Mouse (Mus musculus) lung, postnatal 4 days (tissue): ENCODE data around the gene Smyd1.

Experiments used
- DNase-seq, 2 experiments: peaks; one replicate each; pipeline ENCODE4 v3.0.0; 2021

Gene Smyd1

GRCm38 (mm10) chr6:71199612-71200011 is 122.4 kb downstream of the Smyd1 start, which contains the start of gene Fabp1:
Gene Fabp1 (plus strand): TSS chr6:71199827.
- no peak for DNase-seq

DNA sequence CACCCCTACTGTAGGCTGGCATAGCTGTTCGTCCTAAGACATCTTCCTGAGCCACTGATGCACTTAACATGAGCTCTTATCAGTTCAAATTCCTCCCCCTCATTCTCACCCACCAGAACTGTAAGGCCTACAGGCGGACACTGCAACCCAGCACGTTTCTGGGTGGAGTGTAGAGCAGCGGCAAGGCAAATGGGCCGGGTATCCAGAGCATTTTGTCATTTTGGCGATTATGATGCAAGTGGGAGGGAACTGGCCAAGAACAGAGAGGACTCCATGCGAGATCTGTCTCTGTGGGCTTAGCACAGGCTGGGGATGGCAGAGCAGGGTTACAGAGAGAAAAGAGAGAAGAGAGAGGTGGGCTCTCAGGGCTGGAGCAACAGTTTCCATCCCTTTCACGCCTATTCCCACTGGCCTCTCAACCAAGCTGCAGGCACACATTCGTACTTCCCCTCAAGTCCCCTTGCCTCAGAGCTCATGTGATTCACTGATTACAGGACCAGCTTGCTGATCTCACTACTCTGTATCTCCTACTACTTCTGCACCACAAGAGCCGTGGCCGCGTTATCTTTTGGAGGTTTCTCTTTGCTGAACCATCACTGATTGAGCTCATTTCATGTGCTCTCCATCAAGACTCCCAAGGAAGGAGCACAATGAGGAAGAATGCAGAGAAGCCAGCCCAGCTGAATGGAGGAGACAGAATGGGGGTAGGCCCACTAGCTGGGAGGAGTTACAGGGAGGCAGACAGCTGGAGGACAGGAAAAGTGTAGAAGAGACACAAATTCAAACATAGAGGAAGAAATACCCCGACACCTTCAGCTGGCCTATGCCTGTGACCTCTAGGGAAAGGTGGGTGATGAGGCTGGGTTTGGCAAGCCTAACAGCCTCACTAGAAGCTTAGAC is 124.1 kb downstream of the Smyd1 start:
- DNase-seq: peak in 1 of 2 experiments; percentile 17

DNA sequence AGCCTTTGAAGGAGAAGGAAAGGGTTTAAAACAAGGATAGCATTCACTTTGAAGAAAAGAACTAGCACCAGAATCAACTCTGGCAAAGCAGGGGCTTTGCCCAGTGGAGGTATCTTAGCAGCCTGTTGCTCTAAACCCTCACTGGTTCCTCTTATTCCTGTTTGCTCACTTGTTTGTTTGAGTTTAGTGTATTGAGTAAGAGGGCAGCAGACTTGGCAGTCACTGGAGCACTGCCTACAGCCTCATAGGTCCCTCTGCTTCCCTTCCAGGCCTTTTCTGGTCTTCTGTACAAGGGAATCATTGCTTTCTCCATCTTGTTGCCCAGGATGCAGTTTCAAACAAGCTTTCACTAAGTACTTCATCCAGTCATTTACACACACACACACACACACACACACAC is 125.9 kb downstream of the Smyd1 start:
- no peak for DNase-seq

- DNase-seq: peak in 1 of 2 experiments; percentile 19
Measured at GRCm38 (mm10) chr6:71193151-71193740, 128.8 kb downstream of the Smyd1 start.

DNA sequence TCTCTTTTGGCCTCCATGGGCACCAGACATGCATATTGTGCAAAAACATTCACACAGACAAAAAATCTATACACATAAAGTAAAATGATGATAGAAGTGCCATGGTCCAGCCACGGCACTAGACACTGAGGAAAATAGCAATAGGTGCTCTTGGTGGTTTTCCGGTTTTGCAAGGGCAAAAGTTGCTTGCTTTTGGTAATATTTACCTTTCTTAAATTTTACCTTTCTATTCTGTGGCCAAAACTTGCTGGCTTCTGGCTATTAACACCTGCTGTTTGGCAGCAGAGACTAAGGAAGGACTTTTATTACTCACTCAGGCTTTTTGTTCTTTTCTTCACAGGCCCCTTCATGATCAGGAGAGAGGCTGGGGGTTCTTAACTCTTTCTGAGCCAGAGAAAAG is 131.5 kb downstream of the Smyd1 start:
- DNase-seq: no peak

DNA sequence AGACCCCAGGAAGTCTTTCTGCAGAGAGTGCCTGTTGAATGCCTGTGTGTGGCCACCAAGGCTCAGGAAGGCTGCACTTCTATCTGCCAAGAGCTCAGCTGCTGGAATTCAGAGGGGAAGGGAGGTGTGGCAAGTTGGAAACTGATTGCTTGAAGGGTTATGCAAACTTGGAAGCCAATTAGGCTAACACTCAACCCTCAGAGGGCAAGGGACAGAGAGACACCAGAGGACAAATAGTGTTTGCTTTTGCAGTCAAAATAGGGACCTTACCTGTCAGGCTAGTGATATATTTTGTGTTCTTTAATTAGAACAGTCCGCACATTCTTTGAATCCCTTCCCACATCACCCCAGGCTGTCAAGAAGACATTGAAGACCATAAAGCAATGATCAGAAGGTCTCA is 132.5 kb downstream of the Smyd1 start:
- no peak for DNase-seq

- DNase-seq: no peak
Measured at GRCm38 (mm10) chr6:71184941-71185604, 137.0 kb downstream of the Smyd1 start.

GRCm38 (mm10) chr6:71180596-71180995 is 141.4 kb downstream of the Smyd1 start:
- no peak for DNase-seq

DNA sequence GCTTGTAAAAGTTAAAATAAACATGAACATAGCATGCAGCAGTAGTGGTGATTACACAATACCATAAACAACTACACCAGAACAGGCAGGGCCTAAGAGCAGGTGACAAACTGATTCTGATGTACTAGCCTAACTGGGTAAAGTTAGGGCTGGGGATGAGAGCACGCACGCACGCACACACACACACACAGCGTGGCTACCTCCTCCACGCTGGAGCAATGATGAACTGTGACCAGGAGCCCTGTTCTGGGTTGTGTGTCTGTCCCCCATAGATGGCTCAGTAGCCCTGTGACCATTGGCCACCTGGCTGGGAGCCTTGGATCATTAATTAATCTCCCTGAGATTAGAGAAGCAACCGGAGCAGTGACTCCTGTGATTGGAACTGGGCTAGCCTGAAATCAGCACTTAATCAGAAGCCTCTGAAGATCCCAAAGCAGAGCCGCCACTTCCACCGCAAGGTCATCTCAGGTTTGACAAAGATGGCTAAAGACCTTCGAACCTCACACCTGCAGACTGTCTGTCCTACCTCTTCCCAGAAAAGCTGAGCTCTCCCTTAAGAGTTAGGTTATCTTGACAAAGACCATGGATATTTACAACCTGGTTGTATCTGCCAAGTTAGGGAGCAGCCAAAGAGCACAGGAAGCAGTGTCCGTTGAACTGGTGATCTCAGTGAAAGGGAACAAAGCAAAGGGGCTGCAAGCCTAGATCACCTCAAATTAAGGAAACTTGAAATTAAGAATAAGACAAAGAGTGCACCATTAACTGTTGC is 149.0 kb downstream of the Smyd1 start:
- no peak for DNase-seq

- peak in 1 of 2 experiments; percentile 12 for DNase-seq
Measured at GRCm38 (mm10) chr6:71166551-71167169, 155.4 kb downstream of the Smyd1 start.

- DNase-seq: peak; percentile 16 to 29
Measured at GRCm38 (mm10) chr6:71164394-71164793, 157.6 kb downstream of the Smyd1 start.
